Mouse (Mus musculus) E14TG2a.4 (cell line): ENCODE results near the gene Ly75.

ENCODE experiments used
- CTCF ChIP-seq: conservative IDR thresholded peaks from 2 replicates; pipeline ENCODE4 v1.5.1; 2014; ENCODE audit warnings: low read length
- NANOG ChIP-seq: IDR thresholded peaks from 2 replicates; pipeline ENCODE4 v1.6.1; 2014; ENCODE audit warnings: borderline replicate concordance, low read length, mixed read lengths
- POU5F1 ChIP-seq: IDR thresholded peaks from 2 replicates; pipeline ENCODE4 v1.6.1; 2014; ENCODE audit warnings: low read length, borderline replicate concordance

DNA sequence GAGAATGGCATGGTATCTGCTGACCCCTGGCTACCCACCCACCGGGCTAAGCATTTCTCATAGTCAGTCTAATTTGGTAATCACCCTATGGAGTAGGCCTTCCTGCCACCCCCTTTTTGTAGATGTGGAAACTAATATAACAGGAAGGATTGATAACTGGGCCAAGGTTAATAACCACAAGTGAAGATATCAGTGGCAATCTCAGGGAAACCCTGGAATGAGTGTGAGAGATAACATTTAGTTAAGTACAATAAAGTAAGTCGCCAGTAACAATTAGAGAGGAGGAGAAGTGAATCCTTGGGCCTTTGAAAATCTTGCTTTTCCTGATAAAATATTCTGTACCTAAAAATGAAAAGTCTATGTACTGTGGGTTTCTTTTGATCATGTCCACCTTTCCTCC, 3.7 kb upstream of the Ly75 start:
- TF ChIP-seq CTCF: no peak
- no peak for TF ChIP-seq POU5F1
- no peak for TF ChIP-seq NANOG
